Mouse (Mus musculus): ENCODE data around the gene Sparc.

Gene Sparc

DNA sequence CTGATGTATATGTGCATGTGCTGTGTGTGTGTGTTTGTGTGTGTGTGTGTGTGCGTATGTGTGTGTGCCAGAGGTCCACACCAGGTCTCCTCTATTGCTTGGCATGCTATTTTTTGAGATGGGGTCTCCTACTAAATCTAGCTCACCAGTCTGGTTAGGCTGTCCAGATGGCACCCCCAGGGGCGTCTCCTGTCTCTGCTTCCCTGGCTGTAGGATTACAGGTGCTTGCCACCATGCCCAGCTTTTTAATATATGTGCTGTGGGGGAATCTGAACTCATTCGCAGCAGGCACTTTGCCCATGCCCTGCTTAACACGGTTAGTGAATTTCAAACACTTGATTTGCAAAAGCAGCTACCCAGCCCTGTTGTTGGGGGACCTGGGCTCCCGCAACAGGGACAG, 57.1 kb downstream of the Sparc start:
- DNase-seq (ENCODE audit: low spot score): no peak

- DNase-seq (ENCODE audit: low spot score): no peak
These were observed 57.7 kb downstream of the Sparc start for GRCm38 (mm10) chr11:55365242-55365641.

- no peak for DNase-seq (ENCODE audit: low spot score)
These were observed 58.3 kb downstream of the Sparc start for GRCm38 (mm10) chr11:55364662-55365061.

DNA sequence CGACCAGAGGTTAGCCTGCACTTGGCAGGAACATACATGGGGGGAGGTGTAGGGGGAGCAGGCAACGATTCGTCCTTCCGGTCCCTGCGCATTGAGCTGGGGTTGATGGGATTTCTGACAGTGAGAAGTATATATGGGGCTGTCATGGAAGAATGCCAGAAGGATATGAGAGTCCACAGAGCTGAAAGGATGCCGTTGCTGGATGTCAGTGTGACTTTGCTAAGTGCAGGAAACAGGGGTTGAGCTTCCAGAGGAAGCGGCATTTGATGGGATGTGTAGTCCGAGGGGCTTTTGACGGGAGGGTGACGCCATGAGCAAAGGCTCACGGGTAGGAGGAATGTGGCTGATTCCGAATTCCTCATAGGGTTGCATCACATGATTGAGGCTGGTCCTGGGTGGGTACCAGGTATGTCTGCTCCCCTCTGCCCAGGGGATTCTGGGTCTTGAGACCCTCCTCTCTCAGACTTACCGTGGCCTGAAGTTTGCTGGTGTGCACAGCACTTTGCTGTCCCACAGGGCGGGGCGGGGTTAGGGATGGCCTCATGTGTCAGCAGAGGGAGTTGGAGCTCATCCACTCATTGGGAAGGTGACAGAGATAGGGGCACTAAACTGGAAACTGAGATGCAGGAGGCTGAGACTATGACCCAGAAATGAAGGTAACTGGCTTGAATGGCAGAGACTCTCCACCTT, 64.7 kb downstream of the Sparc start:
- DNase-seq (ENCODE audit: low spot score): no peak

DNA sequence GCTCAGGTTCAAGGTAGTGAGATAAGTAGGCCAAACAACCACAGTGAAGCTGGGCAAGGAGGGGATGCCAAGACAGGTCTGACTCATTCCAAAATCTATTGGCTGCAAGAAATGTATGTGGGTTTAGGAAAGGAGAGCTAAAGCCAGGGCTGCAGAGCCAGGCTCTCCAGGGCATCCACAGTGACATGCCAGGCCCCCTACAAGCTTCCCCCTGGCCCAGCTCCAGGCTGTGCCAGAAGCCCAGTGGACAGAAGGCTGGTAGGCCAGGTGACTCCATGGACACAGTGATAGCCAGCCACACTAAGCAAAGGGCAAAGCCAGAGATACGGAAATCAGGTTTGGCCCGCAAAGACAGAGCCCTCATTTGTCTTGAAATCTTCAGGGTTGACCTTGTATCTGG, 66.1 kb downstream of the Sparc start:
- no peak for DNase-seq (ENCODE audit: low spot score)

Data from lung, postnatal 25 days (tissue).